Mouse (Mus musculus): ENCODE results near the gene Mapk11.

The Mapk11 gene

GRCm38 (mm10) chr15:89140048-89140658 lies 9.3 kb downstream of the Mapk11 start:
- DNase-seq: peak; percentile 51

GRCm38 (mm10) chr15:89138531-89138930 lies 10.9 kb downstream of the Mapk11 start:
- no peak for DNase-seq

- no peak for DNase-seq
These were observed 11.4 kb downstream of the Mapk11 start for GRCm38 (mm10) chr15:89138046-89138405.

- DNase-seq: peak; percentile 37
These were observed 11.9 kb downstream of the Mapk11 start for GRCm38 (mm10) chr15:89137378-89138045.

GRCm38 (mm10) chr15:89136461-89137155 lies 12.8 kb downstream of the Mapk11 start:
- DNase-seq: no peak

GRCm38 (mm10) chr15:89131316-89131715 lies 18.1 kb downstream of the Mapk11 start:
- DNase-seq: no peak

GRCm38 (mm10) chr15:89130245-89130644 lies 19.2 kb downstream of the Mapk11 start:
- DNase-seq: no peak

GRCm38 (mm10) chr15:89128382-89129350 lies 20.8 kb downstream of the Mapk11 start, which contains the start of gene Hdac10:
Hdac10 (minus strand) TSS chr15:89128700.
- DNase-seq: peak; percentile 79

- no peak for DNase-seq
These were observed 22.0 kb downstream of the Mapk11 start for GRCm38 (mm10) chr15:89127364-89127940.

- no peak for DNase-seq
These were observed 22.8 kb downstream of the Mapk11 start for GRCm38 (mm10) chr15:89126622-89127021.

- DNase-seq: no peak
These were observed 24.1 kb downstream of the Mapk11 start for GRCm38 (mm10) chr15:89125351-89125750.

GRCm38 (mm10) chr15:89124312-89124711 lies 25.1 kb downstream of the Mapk11 start:
- DNase-seq: no peak

- DNase-seq: no peak
These were observed 25.8 kb downstream of the Mapk11 start for GRCm38 (mm10) chr15:89123595-89123994.

GRCm38 (mm10) chr15:89122649-89123366 lies 26.6 kb downstream of the Mapk11 start, which contains the start of gene Tubgcp6:
Tubgcp6 (minus strand) TSS chr15:89123112.
- DNase-seq: peak; percentile 95

GRCm38 (mm10) chr15:89118007-89118406 lies 31.4 kb downstream of the Mapk11 start:
- DNase-seq: no peak

GRCm38 (mm10) chr15:89110147-89110546 lies 39.3 kb downstream of the Mapk11 start:
- no peak for DNase-seq

GRCm38 (mm10) chr15:89106976-89107375 lies 42.5 kb downstream of the Mapk11 start:
- no peak for DNase-seq

- DNase-seq: no peak
These were observed 43.4 kb downstream of the Mapk11 start for GRCm38 (mm10) chr15:89106073-89106472.

GRCm38 (mm10) chr15:89104425-89104824 lies 45.0 kb downstream of the Mapk11 start:
- DNase-seq: no peak

- DNase-seq: no peak
These were observed 45.5 kb downstream of the Mapk11 start for GRCm38 (mm10) chr15:89103921-89104320.

- DNase-seq: no peak
These were observed 46.8 kb downstream of the Mapk11 start for GRCm38 (mm10) chr15:89102646-89103045.

- no peak for DNase-seq
These were observed 48.6 kb downstream of the Mapk11 start for GRCm38 (mm10) chr15:89100823-89101222.
